Mouse (Mus musculus): ENCODE measurements around the gene Kif22.

GRCm38 (mm10) chr7:127066317-127066716, 24.0 kb upstream of the Kif22 start:
- TF ChIP-seq CTCF (IDR thresholded peaks at IDR 0.05 in 2 of 3, conservative IDR thresholded peaks at IDR 0.05 in 1 of 3; ENCODE audit: control insufficient read depth in 1 of 3, insufficient read depth in 1 of 3, low read depth in 2 of 3, low read length in 3 of 3, poor library complexity in 1 of 3, severe bottlenecking in 1 of 3) (no peak), MAFK (IDR thresholded peaks at IDR 0.05; ENCODE audit: borderline replicate concordance, low read depth, low read length) (no peak), POLR2A (IDR thresholded peaks at IDR 0.05; ENCODE audit: control insufficient read depth in 1 of 2, insufficient read depth in 1 of 2, low read depth in 1 of 2, low read length in 2 of 2, poor library complexity in 1 of 2) (no peak)
